ENCODE assay signal across 15 mouse cellular contexts in genomic region chr17:85951771-85952170, GRCm38 (mm10).
"Had no signal": no experiment of that assay in that cellular context is flagged by ENCODE, and none has a peak within 500 bp of the region (broad histone marks: within the 10 kb centered on the region; RNA-seq: fewer than 3 reads in every experiment).

No protein-coding gene starts in this region.

- H3K27me3 ChIP-seq: stomach, embryonic 15.5 days had no signal

- H3K4me1 ChIP-seq: stomach, embryonic 15.5 days had no signal

- H3K9ac ChIP-seq: neural tube, embryonic 13.5 days; neural tube, embryonic 15.5 days; stomach, embryonic 15.5 days had no signal

- H3K9me3 ChIP-seq: neural tube, embryonic 13.5 days; neural tube, embryonic 15.5 days; stomach, embryonic 15.5 days had no signal

- H3K4me3 ChIP-seq: neural tube, embryonic 13.5 days; neural tube, embryonic 15.5 days; stomach, embryonic 15.5 days had no signal

- H3K27ac ChIP-seq: neural tube, embryonic 13.5 days; neural tube, embryonic 15.5 days; stomach, embryonic 15.5 days had no signal

- H3K36me3 ChIP-seq: neural tube, embryonic 13.5 days; neural tube, embryonic 15.5 days; stomach, embryonic 15.5 days had no signal

- H3K4me2 ChIP-seq: neural tube, embryonic 13.5 days; neural tube, embryonic 15.5 days; stomach, embryonic 15.5 days had no signal

- DNase-seq: retina, postnatal 1 day; right cerebral cortex, adult 18-20 months; right cerebral cortex, postnatal 14 days; right cerebral cortex, postnatal 25 days; right cerebral cortex, postnatal 4 days; spleen, adult 18-20 months; thymus, adult 18-20 months; thymus, adult 2 months; thymus, postnatal 14 days; thymus, postnatal 25 days; thymus, postnatal 36 days; thymus, postnatal 4 days had no signal
